Mouse (Mus musculus) layer of hippocampus, postnatal 10 days (tissue): ENCODE measurements around the gene Nodal. TPM values are rescaled to one million over a fixed set of nuclear protein-coding genes. Genes with fewer than 3 reads are reported as not detected.
"Not testable (repeated sequence)": the region's sequence is repeated elsewhere in the genome, so short reads cannot be mapped to it uniquely, and the experiment has no call there.

ENCODE experiments used
- DNase-seq, 2 experiments: peaks; one replicate each; pipeline ENCODE4 v3.0.0; 2021; ENCODE audit warnings: low spot score in 2 of 2
- total RNA-seq, 2 experiments: library from RNA; stranded (reverse); gene quantifications; 2 replicates each; pipeline ENCODE4 v1.2.3; 2021

Nodal gene
- total RNA-seq, 2 experiments from 2014 or later = not detected

GRCm38 (mm10) chr10:61427951-61428350, 10.2 kb downstream of the Nodal start:
- DNase-seq = no peak

GRCm38 (mm10) chr10:61428416-61428815, 10.6 kb downstream of the Nodal start:
- DNase-seq = no peak

- no peak for DNase-seq
These were observed 11.3 kb downstream of the Nodal start for GRCm38 (mm10) chr10:61429043-61429442.

GRCm38 (mm10) chr10:61431375-61431774, 13.6 kb downstream of the Nodal start:
- DNase-seq = peak in 1 of 2 experiments; percentile 52

GRCm38 (mm10) chr10:61440202-61440800, 22.5 kb downstream of the Nodal start:
- DNase-seq = no peak

GRCm38 (mm10) chr10:61443456-61443855, 25.7 kb downstream of the Nodal start:
- no peak for DNase-seq

- DNase-seq = no peak
These were observed 26.1 kb downstream of the Nodal start for GRCm38 (mm10) chr10:61443876-61444275.

GRCm38 (mm10) chr10:61445016-61445415, 27.2 kb downstream of the Nodal start:
- no peak for DNase-seq

- DNase-seq = no peak
These were observed 30.0 kb downstream of the Nodal start for GRCm38 (mm10) chr10:61447581-61448353.

GRCm38 (mm10) chr10:61448834-61449233, 31.1 kb downstream of the Nodal start:
- no peak for DNase-seq

GRCm38 (mm10) chr10:61451463-61451930, 33.7 kb downstream of the Nodal start:
- DNase-seq = no peak

- peak; percentile 47 to 63 for DNase-seq
These were observed 34.3 kb downstream of the Nodal start for GRCm38 (mm10) chr10:61451931-61452617.

- peak; percentile 98 to 99 for DNase-seq
These were observed 34.9 kb downstream of the Nodal start, which contains the start of gene Eif4ebp2 for GRCm38 (mm10) chr10:61452645-61453044. Gene Eif4ebp2 (minus strand): TSS chr10:61452661.

GRCm38 (mm10) chr10:61453171-61453570, 35.4 kb downstream of the Nodal start:
- DNase-seq = not testable (repeated sequence)

- DNase-seq = no peak
These were observed 39.4 kb downstream of the Nodal start for GRCm38 (mm10) chr10:61457182-61457581.

- no peak for DNase-seq
These were observed 47.2 kb downstream of the Nodal start for GRCm38 (mm10) chr10:61465009-61465408.

- no peak for DNase-seq
These were observed 48.5 kb downstream of the Nodal start for GRCm38 (mm10) chr10:61466242-61466641.

GRCm38 (mm10) chr10:61466873-61467272, 49.1 kb downstream of the Nodal start:
- DNase-seq = no peak

GRCm38 (mm10) chr10:61468900-61469299, 51.1 kb downstream of the Nodal start:
- no peak for DNase-seq

GRCm38 (mm10) chr10:61473640-61474039, 55.9 kb downstream of the Nodal start:
- no peak for DNase-seq

GRCm38 (mm10) chr10:61474344-61474743, 56.6 kb downstream of the Nodal start:
- DNase-seq = no peak
